Mouse (Mus musculus): ENCODE data around the gene Cdk14. TPM values are rescaled to one million over a fixed set of nuclear protein-coding genes. Genes with fewer than 3 reads are reported as not detected.

Gene Cdk14
- polyA plus RNA-seq, 1 experiment from 2014 or later: 23.5 TPM

GRCm38 (mm10) chr5:5313195-5313760 lies 106.8 kb downstream of the Cdk14 start:
- no peaks in the 10 kb centered on the region for H3K4me1 ChIP-seq (replicated peaks; ENCODE audit: control insufficient read depth, insufficient read depth, low read length)
- 88% methylated on average over 9 of the region's 9 CpGs for WGBS
- H3K27me3 ChIP-seq (ENCODE audit: control insufficient read depth, insufficient read depth, low read length): no peaks in the 10 kb centered on the region
- H3K9ac ChIP-seq (ENCODE audit: low read length): no peak overlapping the region
- no peak for DNase-seq (ENCODE audit: low spot score)
- no peak overlapping the region for H3K4me2 ChIP-seq (ENCODE audit: low read depth, low read length, severe bottlenecking)
- H3K9me3 ChIP-seq (ENCODE audit: control insufficient read depth, low read length): no peaks in the 10 kb centered on the region
- H3K36me3 ChIP-seq (ENCODE audit: control insufficient read depth, insufficient read depth, low read length): no peaks in the 10 kb centered on the region
- no peak for ATAC-seq (replicated peaks; ENCODE audit: low FRiP score)
- H3K27ac ChIP-seq (ENCODE audit: low read depth, low read length): no peak overlapping the region
- no peak overlapping the region for H3K4me3 ChIP-seq (ENCODE audit: low read depth, low read length)

DNA sequence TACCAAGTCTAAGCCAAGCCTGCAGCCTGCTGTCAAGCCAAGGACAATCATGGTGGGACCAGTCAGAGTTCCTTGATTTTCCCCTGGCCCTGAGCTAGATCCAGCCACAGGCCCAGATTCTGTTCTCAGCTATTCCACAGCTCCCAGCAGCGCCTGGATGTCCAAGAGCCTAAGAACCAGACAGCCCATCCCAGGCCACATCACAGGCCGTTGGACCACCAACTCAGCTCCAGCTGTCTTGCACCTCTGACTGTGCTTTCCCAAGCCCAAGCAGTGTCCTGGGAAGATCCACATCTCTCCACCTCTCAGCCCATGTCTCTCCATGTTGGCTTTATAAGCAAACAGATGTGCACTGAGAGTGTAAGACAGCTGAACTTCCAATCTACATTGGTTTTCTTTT lies 114.8 kb downstream of the Cdk14 start:
- 94% methylated on average over 2 of the region's 2 CpGs for WGBS
- no peaks in the 10 kb centered on the region for H3K36me3 ChIP-seq (ENCODE audit: control insufficient read depth, insufficient read depth, low read length)
- ATAC-seq (replicated peaks; ENCODE audit: low FRiP score): no peak
- no peak for DNase-seq (ENCODE audit: low spot score)
- H3K27me3 ChIP-seq (ENCODE audit: control insufficient read depth, insufficient read depth, low read length): no peaks in the 10 kb centered on the region
- H3K4me2 ChIP-seq (ENCODE audit: low read depth, low read length, severe bottlenecking): no peak overlapping the region
- H3K9ac ChIP-seq (ENCODE audit: low read length): no peak overlapping the region
- H3K4me1 ChIP-seq (replicated peaks; ENCODE audit: control insufficient read depth, insufficient read depth, low read length): no peaks in the 10 kb centered on the region
- H3K27ac ChIP-seq (ENCODE audit: low read depth, low read length): no peak overlapping the region
- H3K4me3 ChIP-seq (ENCODE audit: low read depth, low read length): no peak overlapping the region
- no peaks in the 10 kb centered on the region for H3K9me3 ChIP-seq (ENCODE audit: control insufficient read depth, low read length)

- no peak overlapping the region for H3K27ac ChIP-seq (ENCODE audit: low read depth, low read length)
- no peaks in the 10 kb centered on the region for H3K36me3 ChIP-seq (ENCODE audit: control insufficient read depth, insufficient read depth, low read length)
- H3K4me3 ChIP-seq (ENCODE audit: low read depth, low read length): no peak overlapping the region
- no peak overlapping the region for H3K9ac ChIP-seq (ENCODE audit: low read length)
- H3K9me3 ChIP-seq (ENCODE audit: control insufficient read depth, low read length): no peaks in the 10 kb centered on the region
- H3K4me2 ChIP-seq (ENCODE audit: low read depth, low read length, severe bottlenecking): no peak overlapping the region
- no peaks in the 10 kb centered on the region for H3K27me3 ChIP-seq (ENCODE audit: control insufficient read depth, insufficient read depth, low read length)
- WGBS: 91% methylated on average over 8 of the region's 8 CpGs
- no peaks in the 10 kb centered on the region for H3K4me1 ChIP-seq (replicated peaks; ENCODE audit: control insufficient read depth, insufficient read depth, low read length)
- DNase-seq (ENCODE audit: low spot score) (no peak), ATAC-seq (replicated peaks; ENCODE audit: low FRiP score) (no peak)
Observed at GRCm38 (mm10) chr5:5303102-5303670, 116.9 kb downstream of the Cdk14 start.

DNA sequence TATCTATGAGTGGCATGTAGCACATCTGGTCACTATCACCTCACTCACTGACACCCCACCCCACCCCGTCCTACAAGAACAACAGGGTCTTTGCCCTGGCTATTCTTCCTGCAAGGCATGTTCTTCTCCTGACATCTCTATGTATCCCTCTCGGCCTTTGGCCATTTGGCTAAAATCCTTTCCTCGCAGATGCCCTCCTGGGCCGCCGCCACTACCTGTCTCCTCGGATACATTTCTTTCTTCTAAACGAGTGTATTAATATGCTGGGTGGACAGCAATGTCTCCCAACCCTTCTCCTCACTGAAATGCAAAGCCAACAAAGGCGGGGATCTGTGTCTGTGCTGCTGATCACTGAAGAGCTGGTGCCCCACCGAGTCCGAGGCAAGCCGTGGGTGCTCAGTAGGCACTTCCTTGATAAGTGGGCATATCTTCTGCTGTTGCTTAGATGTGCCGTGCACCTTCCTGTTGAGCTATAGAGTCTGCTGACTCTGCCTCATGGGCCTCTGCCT lies 118.5 kb downstream of the Cdk14 start:
- no peak for ATAC-seq (replicated peaks; ENCODE audit: low FRiP score)
- H3K4me2 ChIP-seq (ENCODE audit: low read depth, low read length, severe bottlenecking): no peak overlapping the region
- WGBS: 88% methylated on average over 12 of the region's 12 CpGs

DNA sequence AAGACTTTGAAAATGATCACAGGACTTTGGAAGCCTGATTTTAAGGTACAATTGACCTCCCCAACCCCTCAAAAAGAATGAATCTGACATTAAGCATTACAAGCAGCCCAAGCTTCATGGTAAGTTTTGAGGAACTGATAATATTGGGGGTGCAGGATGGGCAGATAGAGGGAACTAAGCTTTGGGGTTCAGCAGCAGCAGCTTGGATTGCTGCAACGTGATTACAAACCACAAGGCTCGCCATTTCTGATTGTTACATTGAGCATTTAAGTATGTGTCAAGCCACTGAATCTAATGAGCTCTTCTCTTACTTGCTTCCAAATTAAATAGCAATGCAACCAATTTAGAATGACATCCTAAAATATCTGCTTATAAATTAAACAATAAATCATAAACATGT lies 119.1 kb downstream of the Cdk14 start:
- H3K27me3 ChIP-seq (ENCODE audit: control insufficient read depth, insufficient read depth, low read length): no peaks in the 10 kb centered on the region
- H3K4me1 ChIP-seq (replicated peaks; ENCODE audit: control insufficient read depth, insufficient read depth, low read length): no peaks in the 10 kb centered on the region
- ATAC-seq (replicated peaks; ENCODE audit: low FRiP score) (no peak), DNase-seq (ENCODE audit: low spot score) (no peak)
- 87% methylated on average over 2 of the region's 2 CpGs for WGBS
- no peaks in the 10 kb centered on the region for H3K36me3 ChIP-seq (ENCODE audit: control insufficient read depth, insufficient read depth, low read length)
- H3K9ac ChIP-seq (ENCODE audit: low read length): no peak overlapping the region
- H3K4me3 ChIP-seq (ENCODE audit: low read depth, low read length): no peak overlapping the region
- H3K4me2 ChIP-seq (ENCODE audit: low read depth, low read length, severe bottlenecking): no peak overlapping the region
- H3K9me3 ChIP-seq (ENCODE audit: control insufficient read depth, low read length): no peaks in the 10 kb centered on the region
- no peak overlapping the region for H3K27ac ChIP-seq (ENCODE audit: low read depth, low read length)

More for the DNA sequence above, 118.5 kb downstream of the Cdk14 start:
- no peak overlapping the region for H3K9ac ChIP-seq (ENCODE audit: low read length)
- no peak overlapping the region for H3K4me3 ChIP-seq (ENCODE audit: low read depth, low read length)
- no peaks in the 10 kb centered on the region for H3K4me1 ChIP-seq (replicated peaks; ENCODE audit: control insufficient read depth, insufficient read depth, low read length)
- DNase-seq (ENCODE audit: low spot score): no peak
- H3K9me3 ChIP-seq (ENCODE audit: control insufficient read depth, low read length): no peaks in the 10 kb centered on the region
- H3K36me3 ChIP-seq (ENCODE audit: control insufficient read depth, insufficient read depth, low read length): no peaks in the 10 kb centered on the region
- no peaks in the 10 kb centered on the region for H3K27me3 ChIP-seq (ENCODE audit: control insufficient read depth, insufficient read depth, low read length)
- H3K27ac ChIP-seq (ENCODE audit: low read depth, low read length): no peak overlapping the region

GRCm38 (mm10) chr5:5300290-5300689 lies 119.8 kb downstream of the Cdk14 start:
- H3K4me2 ChIP-seq (ENCODE audit: low read depth, low read length, severe bottlenecking): no peak overlapping the region
- DNase-seq (ENCODE audit: low spot score): no peak
- no peaks in the 10 kb centered on the region for H3K36me3 ChIP-seq (ENCODE audit: control insufficient read depth, insufficient read depth, low read length)
- no peaks in the 10 kb centered on the region for H3K27me3 ChIP-seq (ENCODE audit: control insufficient read depth, insufficient read depth, low read length)
- no peaks in the 10 kb centered on the region for H3K4me1 ChIP-seq (replicated peaks; ENCODE audit: control insufficient read depth, insufficient read depth, low read length)
- no peak for ATAC-seq (replicated peaks; ENCODE audit: low FRiP score)
- 79% methylated on average over 1 of the region's 1 CpGs for WGBS
- no peak overlapping the region for H3K9ac ChIP-seq (ENCODE audit: low read length)
- no peak overlapping the region for H3K4me3 ChIP-seq (ENCODE audit: low read depth, low read length)
- no peaks in the 10 kb centered on the region for H3K9me3 ChIP-seq (ENCODE audit: control insufficient read depth, low read length)
- no peak overlapping the region for H3K27ac ChIP-seq (ENCODE audit: low read depth, low read length)

- Histone ChIP-seq H3K36me3 (ENCODE audit: control insufficient read depth, insufficient read depth, low read length) (no peaks in the 10 kb centered on the region), H3K4me1 (replicated peaks; ENCODE audit: control insufficient read depth, insufficient read depth, low read length) (no peaks in the 10 kb centered on the region), H3K27me3 (ENCODE audit: control insufficient read depth, insufficient read depth, low read length) (no peaks in the 10 kb centered on the region), H3K9ac (ENCODE audit: low read length) (no peak overlapping the region), H3K27ac (ENCODE audit: low read depth, low read length) (no peak overlapping the region), H3K4me3 (ENCODE audit: low read depth, low read length) (no peak overlapping the region), H3K9me3 (ENCODE audit: control insufficient read depth, low read length) (no peaks in the 10 kb centered on the region), H3K4me2 (ENCODE audit: low read depth, low read length, severe bottlenecking) (no peak overlapping the region)
- ATAC-seq (replicated peaks; ENCODE audit: low FRiP score) (no peak), DNase-seq (ENCODE audit: low spot score) (no peak)
- 89% methylated on average over 7 of the region's 7 CpGs for WGBS
Observed at GRCm38 (mm10) chr5:5297222-5297621, 122.9 kb downstream of the Cdk14 start.

DNA sequence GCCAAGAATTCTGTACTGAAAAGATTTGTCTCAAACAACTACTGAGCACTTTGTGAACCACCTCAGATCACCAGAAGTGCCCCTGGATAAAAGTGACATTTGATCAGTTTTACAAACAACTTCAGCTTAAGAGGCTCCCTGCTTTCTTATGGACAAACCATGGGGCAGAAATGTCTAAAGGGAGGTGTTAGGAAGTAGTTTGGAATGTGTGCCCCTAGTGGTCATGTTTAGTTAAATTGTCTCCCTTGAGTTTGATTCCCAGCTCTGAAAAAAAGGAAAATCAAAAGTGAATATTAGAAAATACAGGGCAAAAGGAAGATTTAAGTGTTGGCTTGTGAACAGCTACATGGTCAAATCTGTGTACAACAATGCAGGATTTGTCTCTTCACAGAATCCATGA lies 123.3 kb downstream of the Cdk14 start:
- H3K9me3 ChIP-seq (ENCODE audit: control insufficient read depth, low read length): no peaks in the 10 kb centered on the region
- H3K4me2 ChIP-seq (ENCODE audit: low read depth, low read length, severe bottlenecking): no peak overlapping the region
- H3K27me3 ChIP-seq (ENCODE audit: control insufficient read depth, insufficient read depth, low read length): no peaks in the 10 kb centered on the region
- no peak for ATAC-seq (replicated peaks; ENCODE audit: low FRiP score)
- no peak overlapping the region for H3K4me3 ChIP-seq (ENCODE audit: low read depth, low read length)
- no peak overlapping the region for H3K27ac ChIP-seq (ENCODE audit: low read depth, low read length)
- no peaks in the 10 kb centered on the region for H3K4me1 ChIP-seq (replicated peaks; ENCODE audit: control insufficient read depth, insufficient read depth, low read length)
- H3K9ac ChIP-seq (ENCODE audit: low read length): no peak overlapping the region
- DNase-seq (ENCODE audit: low spot score): no peak
- H3K36me3 ChIP-seq (ENCODE audit: control insufficient read depth, insufficient read depth, low read length): no peaks in the 10 kb centered on the region

Data from forebrain, embryonic 11.5 days (tissue).